Mouse (Mus musculus) heart, postnatal 0 days (tissue): ENCODE data around the gene Evi2b. TPM values are rescaled to one million over a fixed set of nuclear protein-coding genes. Genes with fewer than 3 reads are reported as not detected.
A peak's percentile ranks its signal among the peaks of the same experiment; 100 is the strongest.

Experiments used
- ATAC-seq: fragments of 200-750 bp; cut with Nextera tagmentation; 2 replicates; pipeline ENCODE4 v1.8.0; 2017; ENCODE audit warnings: low read depth, moderate number of reproducible peaks, moderate library complexity; ENCODE audit not compliant: insufficient read depth
- DNase-seq: peaks from one replicate; pipeline ENCODE4 v3.0.0-alpha.2; 2016; ENCODE audit warnings: low spot score
- H3K27ac ChIP-seq: fragments of 300-500 bp; sonication (generic); 2 replicates; pipeline ENCODE4 v1.5.1; 2014; ENCODE audit warnings: low read depth, mild to moderate bottlenecking
- H3K27me3 ChIP-seq: fragments of 300-500 bp; sonication (generic); 2 replicates; pipeline ENCODE4 v1.6.1; 2014; ENCODE audit warnings: low read length, mixed read lengths; ENCODE audit not compliant: control insufficient read depth, insufficient read depth
- H3K36me3 ChIP-seq: fragments of 300-500 bp; sonication (generic); replicated peaks from 2 replicates; pipeline ENCODE4 v1.6.1; 2014; ENCODE audit warnings: low read length, mixed read lengths; ENCODE audit not compliant: control insufficient read depth, insufficient read depth
- H3K4me1 ChIP-seq: fragments of 300-500 bp; sonication (generic); 2 replicates; pipeline ENCODE4 v1.6.1; 2014; ENCODE audit warnings: antibody characterized with exemption; ENCODE audit not compliant: control insufficient read depth, insufficient read depth
- H3K4me2 ChIP-seq: fragments of 300-500 bp; sonication (generic); 2 replicates; pipeline ENCODE4 v1.6.1; 2014; ENCODE audit warnings: low read depth, mild to moderate bottlenecking, low read length, moderate library complexity
- H3K4me3 ChIP-seq: fragments of 300-500 bp; sonication (generic); 2 replicates; pipeline ENCODE4 v1.5.1; 2014; ENCODE audit warnings: low read depth, low read length
- H3K9ac ChIP-seq: fragments of 300-500 bp; sonication (generic); replicated peaks from 2 replicates; pipeline ENCODE4 v1.6.1; 2014; ENCODE audit warnings: low read depth, low read length, mixed read lengths
- H3K9me3 ChIP-seq: fragments of 300-500 bp; sonication (generic); replicated peaks from 2 replicates; pipeline ENCODE4 v1.6.1; 2016; ENCODE audit warnings: low read length; ENCODE audit not compliant: control insufficient read depth
- CTCF ChIP-seq: IDR thresholded peaks from 2 replicates; pipeline ENCODE4 v1.5.1; 2016; ENCODE audit warnings: antibody characterized with exemption, control low read depth, low read depth
- EP300 ChIP-seq: IDR thresholded peaks from 2 replicates; pipeline ENCODE4 v1.6.1; 2016; ENCODE audit warnings: antibody characterized with exemption, low read depth
- WGBS: fragments of 180-500 bp; shearing (Covaris S2); extraction: QIAGEN DNeasy Blood & Tissue Kit; methylation state at CpG from one replicate; pipeline ENCODE4 v1.1.7; 2014; 5-methylcytosine and 5-hydroxymethylcytosine counted together
- polyA plus RNA-seq: library from polyadenylated mRNA; unstranded; fragments of >200 nt; fragmentation: Nextera tagmentation; extraction: Ambion mirVana; gene quantifications from 2 replicates; pipeline ENCODE4 v1.2.1, GENCODE M21; 2015
- total RNA-seq: library from RNA; depleted of rRNA; stranded (reverse); fragments of >200 nt; gene quantifications from 2 replicates; pipeline ENCODE4 v1.2.3, GENCODE M21; 2014; ENCODE audit warnings: low replicate concordance

Evi2b gene
- total and polyA plus RNA-seq, 2 experiments from 2014 or later = 0.36 to 0.84 TPM

DNA sequence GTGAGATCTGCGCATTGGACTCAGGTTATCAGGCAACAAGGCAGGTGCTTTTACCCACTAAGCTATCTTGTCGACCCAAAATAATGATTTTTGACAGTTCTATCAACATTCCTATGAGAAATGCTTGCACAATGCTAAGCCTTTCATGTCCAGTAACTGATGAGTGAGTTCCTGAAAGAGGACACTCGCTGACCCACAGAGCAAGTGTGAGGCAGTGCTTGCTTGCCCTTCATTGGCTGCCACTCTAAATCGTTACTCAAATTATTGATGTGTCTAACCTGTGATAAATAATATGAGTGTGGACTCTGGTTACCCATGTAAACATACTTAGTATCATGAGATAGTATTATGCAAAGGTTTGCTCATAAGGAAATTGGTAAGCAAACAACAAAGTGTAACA, 37.0 kb upstream of the Evi2b start:
- Histone ChIP-seq H3K4me2 (no peak overlapping the region), H3K36me3 (peaks cover 78% of the 10 kb centered on the region), H3K4me1 (no peaks in the 10 kb centered on the region), H3K27me3 (no peaks in the 10 kb centered on the region), H3K9me3 (no peaks in the 10 kb centered on the region), H3K4me3 (no peak overlapping the region), H3K9ac (no peak overlapping the region), H3K27ac (no peak overlapping the region)
- no peak for DNase-seq
- ATAC-seq = no peak
- TF ChIP-seq CTCF (no peak), EP300 (no peak)
- WGBS = 89% methylated on average over 4 of the region's 4 CpGs

DNA sequence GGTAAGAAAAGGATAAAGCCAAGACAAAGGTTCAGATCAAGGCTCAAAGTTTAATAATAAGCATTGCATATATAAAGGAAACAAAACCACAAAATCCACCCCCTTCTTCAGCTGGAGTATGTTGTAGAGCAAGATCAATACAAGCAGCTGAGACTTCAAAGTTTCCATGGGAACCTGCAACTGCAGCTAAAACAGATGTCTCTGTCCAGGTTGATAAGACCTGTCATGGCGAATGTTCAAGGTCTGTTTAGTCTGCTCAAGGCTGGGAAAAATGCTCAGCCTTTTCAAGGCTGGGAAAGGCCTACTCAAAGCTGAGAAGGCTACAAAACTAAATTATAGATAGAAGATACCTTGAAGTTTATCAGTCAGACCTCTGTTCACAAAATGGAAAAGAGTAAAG, 29.1 kb upstream of the Evi2b start:
- DNase-seq = no peak
- no peaks in the 10 kb centered on the region for H3K9me3 ChIP-seq
- TF ChIP-seq CTCF (no peak), EP300 (no peak)
- no peak overlapping the region for H3K4me3 ChIP-seq
- no peaks in the 10 kb centered on the region for H3K27me3 ChIP-seq
- H3K9ac ChIP-seq = no peak overlapping the region
- 55% methylated on average over 1 of the region's 1 CpGs for WGBS
- H3K27ac ChIP-seq = no peak overlapping the region
- ATAC-seq = no peak
- no peaks in the 10 kb centered on the region for H3K4me1 ChIP-seq
- peaks cover 74% of the 10 kb centered on the region for H3K36me3 ChIP-seq
- no peak overlapping the region for H3K4me2 ChIP-seq

- TF ChIP-seq EP300 = no peak
- DNase-seq (no peak), ATAC-seq (no peak)
- Histone ChIP-seq H3K4me2 (no peak overlapping the region), H3K4me1 (peaks cover 13% of the 10 kb centered on the region), H3K36me3 (peaks cover 36% of the 10 kb centered on the region), H3K9ac (no peak overlapping the region), H3K27ac (no peak overlapping the region), H3K4me3 (no peak overlapping the region), H3K9me3 (no peaks in the 10 kb centered on the region), H3K27me3 (no peaks in the 10 kb centered on the region)
- WGBS = 97% methylated on average over 3 of the region's 3 CpGs
Observed at GRCm38 (mm10) chr11:79536293-79536692, 12.7 kb upstream of the Evi2b start.

GRCm38 (mm10) chr11:79535554-79535953, 12.0 kb upstream of the Evi2b start:
- DNase-seq (no peak), ATAC-seq (no peak)
- Histone ChIP-seq H3K27me3 (no peaks in the 10 kb centered on the region), H3K4me3 (no peak overlapping the region), H3K4me1 (peaks cover 13% of the 10 kb centered on the region), H3K36me3 (peaks cover 38% of the 10 kb centered on the region), H3K27ac (no peak overlapping the region), H3K9ac (no peak overlapping the region), H3K9me3 (no peaks in the 10 kb centered on the region), H3K4me2 (no peak overlapping the region)
- WGBS = 79% methylated on average over 4 of the region's 4 CpGs
- TF ChIP-seq EP300 = no peak
- TF ChIP-seq CTCF = no peak

- 64% methylated on average over 8 of the region's 8 CpGs for WGBS
Observed at GRCm38 (mm10) chr11:79533950-79534690, 10.6 kb upstream of the Evi2b start.

DNA sequence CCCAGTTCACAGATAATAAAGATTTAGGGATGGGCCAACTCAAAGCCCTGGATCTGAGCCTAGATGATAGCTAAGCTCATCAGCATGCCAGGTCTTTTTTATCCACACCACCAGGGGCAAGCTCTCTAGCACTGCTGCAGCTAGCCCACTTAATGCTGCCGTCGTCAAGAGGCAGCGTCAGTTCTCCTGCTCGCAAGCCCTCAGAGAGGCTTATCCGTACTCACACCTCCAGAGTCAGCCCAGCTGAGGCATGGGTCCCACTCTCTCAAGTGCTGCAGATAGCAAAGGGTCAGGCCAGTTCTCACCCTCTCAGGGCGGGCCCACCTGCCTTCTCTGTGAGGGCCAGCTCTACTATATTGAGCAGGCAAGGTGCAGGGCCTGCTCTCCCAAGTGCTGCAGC, 9.7 kb upstream of the Evi2b start:
- peaks cover 13% of the 10 kb centered on the region for H3K4me1 ChIP-seq
- 33% methylated on average over 6 of the region's 6 CpGs for WGBS
- H3K27me3 ChIP-seq = no peaks in the 10 kb centered on the region
- TF ChIP-seq CTCF = no peak; the same call in 1 of the 2 replicates
- TF ChIP-seq EP300 = no peak
- no peak overlapping the region for H3K4me3 ChIP-seq
- no peak overlapping the region for H3K9ac ChIP-seq
- peaks cover 31% of the 10 kb centered on the region for H3K36me3 ChIP-seq
- peak; percentile 20 for DNase-seq
- peak; percentile 69 for ATAC-seq
- no peak overlapping the region; the same call in 1 of the 2 replicates for H3K27ac ChIP-seq
- H3K4me2 ChIP-seq = no peak overlapping the region
- no peaks in the 10 kb centered on the region for H3K9me3 ChIP-seq

More at GRCm38 (mm10) chr11:79533950-79534690, 10.6 kb upstream of the Evi2b start:
- Histone ChIP-seq H3K27me3 (no peaks in the 10 kb centered on the region), H3K27ac (peak overlapping the region; percentile 38; the same call in 1 of the 2 replicates), H3K36me3 (peaks cover 32% of the 10 kb centered on the region), H3K4me1 (peaks cover 13% of the 10 kb centered on the region), H3K4me2 (no peak overlapping the region), H3K9me3 (no peaks in the 10 kb centered on the region), H3K4me3 (no peak overlapping the region), H3K9ac (no peak overlapping the region)
- ATAC-seq = peak; percentile 71
- DNase-seq = peak; percentile 78
- TF ChIP-seq CTCF = no peak
- TF ChIP-seq EP300 = no peak
